Mouse (Mus musculus) E14TG2a.4 (cell line): ENCODE results near the gene Irs1.

Experiments
- CTCF ChIP-seq: conservative IDR thresholded peaks from 2 replicates; pipeline ENCODE4 v1.5.1; 2014; ENCODE audit warnings: low read length
- POU5F1 ChIP-seq: IDR thresholded peaks from 2 replicates; pipeline ENCODE4 v1.6.1; 2014; ENCODE audit warnings: low read length, borderline replicate concordance

- no peak for TF ChIP-seq CTCF
- no peak for TF ChIP-seq POU5F1
These were observed 56.6 kb downstream of the Irs1 start for GRCm38 (mm10) chr1:82234616-82235015.
